Mouse (Mus musculus): ENCODE measurements at regions not wholly inside any gene's neighbourhood (a gene's known extent, or its start where the extent isn't known, plus 50 kb on each side); places are given as distances from the start of the nearest gene placed in this dataset.
"Not testable (repeated sequence)": the region's sequence is repeated elsewhere in the genome, so short reads cannot be mapped to it uniquely, and the experiment has no call there.

- DNase-seq = peak in 1 of 2 experiments; percentile 2
Measured at GRCm38 (mm10) chr1:177382596-177383190, 59.5 kb upstream of the Zbtb18 start.

DNA sequence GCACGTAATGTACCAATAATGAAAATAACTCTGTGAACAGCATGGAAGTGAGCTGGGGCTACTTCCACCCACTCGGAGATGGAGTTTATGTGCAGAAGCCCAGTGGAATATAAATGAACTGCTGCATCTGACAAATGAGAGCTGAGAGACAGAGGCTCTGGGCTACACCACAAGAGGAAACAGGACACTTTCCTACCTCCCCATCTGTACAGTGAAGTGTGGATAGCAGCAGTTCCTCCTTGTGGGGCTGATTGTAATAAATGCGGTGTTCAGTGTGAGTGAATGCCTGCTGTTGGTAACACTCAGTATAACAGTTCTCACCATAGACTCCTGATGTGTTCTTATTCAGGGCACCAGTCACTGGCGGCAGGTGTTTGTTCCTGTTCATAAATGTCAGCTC, 60.0 kb upstream of the Zbtb18 start:
- DNase-seq = no peak

- no peak for DNase-seq
Measured at GRCm38 (mm10) chr1:177378112-177378511, 64.0 kb upstream of the Zbtb18 start.

- DNase-seq = no peak
Measured at GRCm38 (mm10) chr1:177373226-177373825, 68.8 kb upstream of the Zbtb18 start.

- no peak for DNase-seq
Measured at GRCm38 (mm10) chr1:177372066-177372465, 70.1 kb upstream of the Zbtb18 start.

DNA sequence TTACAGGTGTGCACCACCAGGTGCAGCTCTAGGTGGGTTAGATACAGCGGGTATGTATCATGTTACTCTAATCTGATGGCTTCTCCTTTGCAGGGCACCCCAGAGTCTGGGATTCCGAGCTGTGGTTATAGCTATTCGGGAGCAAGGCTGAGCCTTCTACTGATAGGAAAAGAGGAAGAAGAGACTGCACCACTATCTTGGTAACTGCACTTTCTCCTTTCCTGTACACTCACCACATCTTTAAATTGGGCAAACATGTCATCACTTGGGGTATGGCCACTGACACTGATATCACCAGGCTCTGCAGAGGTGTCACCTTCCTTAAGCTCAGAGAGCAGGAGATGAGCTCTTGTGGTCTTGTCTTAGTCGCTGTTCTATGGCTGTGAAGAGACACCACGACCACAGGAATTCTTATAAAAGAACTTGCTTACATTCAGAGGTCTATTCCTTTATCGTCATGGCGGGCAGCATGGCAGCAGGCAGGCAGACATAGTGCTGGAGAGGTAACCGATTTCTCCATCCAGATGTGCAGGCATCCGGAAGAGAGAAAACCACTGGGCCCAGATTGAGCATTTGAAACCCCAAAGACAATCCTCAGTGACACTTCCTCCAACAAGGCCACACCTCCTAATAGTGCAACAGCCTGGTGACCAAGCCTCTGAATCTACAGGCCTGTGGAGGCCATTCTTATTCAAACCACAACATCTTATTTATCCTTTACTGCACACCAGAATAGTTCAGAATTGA, 74.1 kb upstream of the Zbtb18 start:
- DNase-seq = no peak

DNA sequence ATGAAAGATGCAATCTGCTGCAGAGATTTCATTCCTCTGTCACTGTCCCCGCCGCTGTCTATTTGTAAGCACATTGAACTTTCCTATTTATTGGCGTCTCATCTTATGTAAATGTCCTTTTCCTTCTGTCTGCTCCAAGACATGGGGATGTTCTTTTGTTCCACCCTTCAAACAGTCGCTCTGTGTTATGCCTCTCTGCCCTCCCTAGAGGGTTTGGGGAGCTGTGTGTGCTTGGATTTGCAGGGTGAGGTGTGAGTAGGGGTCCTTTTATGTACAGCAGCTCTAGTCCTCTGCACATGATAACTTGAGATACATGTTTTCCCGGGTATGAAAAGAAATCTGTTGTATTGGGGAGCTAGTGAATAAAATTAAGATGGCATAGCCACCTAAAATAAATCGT, 75.2 kb upstream of the Zbtb18 start:
- no peak for DNase-seq

GRCm38 (mm10) chr1:177366475-177366874, 75.7 kb upstream of the Zbtb18 start:
- no peak for DNase-seq

DNA sequence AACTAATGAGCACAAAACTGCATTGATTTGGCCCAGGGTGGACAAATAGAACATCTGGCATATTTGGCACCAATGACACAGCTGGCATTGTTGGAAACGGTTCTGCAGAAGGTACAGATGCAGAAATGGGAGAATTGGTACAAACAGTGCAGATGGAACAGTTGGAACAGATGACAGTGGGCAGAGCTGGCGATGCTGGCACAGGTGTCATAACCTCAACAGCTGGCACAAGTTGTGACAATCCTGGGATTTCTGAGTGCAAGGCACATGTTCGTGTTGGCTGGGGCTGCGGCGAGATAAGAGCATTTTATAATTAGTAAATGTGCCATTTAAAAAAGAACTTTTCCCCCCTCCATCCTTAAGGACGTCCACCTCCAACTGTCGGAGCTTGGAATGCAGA, 77.8 kb upstream of the Zbtb18 start:
- DNase-seq = no peak

- no peak for DNase-seq
Measured at GRCm38 (mm10) chr1:177362398-177362797, 79.8 kb upstream of the Zbtb18 start.

- DNase-seq = no peak
Measured at GRCm38 (mm10) chr1:177348400-177349092, 90.5 kb upstream of the Akt3 start.

GRCm38 (mm10) chr1:177347208-177347607, 89.2 kb upstream of the Akt3 start:
- DNase-seq = no peak

- no peak for DNase-seq
Measured at GRCm38 (mm10) chr1:177346540-177346939, 88.5 kb upstream of the Akt3 start.

DNA sequence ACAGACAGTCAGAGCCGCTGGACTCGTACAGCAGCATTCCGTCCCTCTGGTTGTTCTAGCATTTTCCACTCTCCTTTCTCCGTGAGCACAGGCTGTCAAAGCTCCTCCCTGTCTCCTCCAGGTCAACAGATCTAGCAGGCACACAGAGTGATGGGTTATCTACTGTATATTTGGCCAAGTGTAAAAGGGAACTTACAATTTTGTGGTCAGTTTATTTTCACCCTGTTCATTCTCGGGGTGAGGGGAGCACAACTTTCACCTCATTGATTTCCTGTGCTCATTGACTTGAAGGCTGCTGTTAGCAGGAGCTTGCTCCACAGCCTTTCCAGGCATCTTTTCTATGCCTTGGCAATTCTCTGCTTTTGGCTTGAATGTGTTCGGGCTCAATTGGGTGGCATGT, 87.5 kb upstream of the Akt3 start:
- no peak for DNase-seq

DNA sequence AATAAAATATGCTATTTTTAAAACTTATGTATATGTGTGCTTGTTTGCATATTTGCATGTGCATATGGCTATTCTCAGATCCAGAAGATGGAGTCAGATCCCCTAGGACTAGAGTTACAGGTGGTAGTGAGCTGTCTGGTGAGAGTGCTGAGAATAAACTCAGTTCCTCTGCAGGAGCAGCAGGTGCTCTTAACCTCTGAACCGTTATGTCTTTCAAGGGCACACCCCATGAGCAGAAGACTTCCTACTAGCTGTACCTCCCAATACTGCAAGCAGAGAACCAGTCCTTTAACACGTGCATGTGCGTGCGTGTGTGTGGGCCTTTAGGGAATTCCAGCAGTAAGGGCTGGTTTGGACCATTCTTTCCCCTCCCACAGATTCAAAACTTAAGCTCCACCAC, 85.9 kb upstream of the Akt3 start:
- DNase-seq = no peak

GRCm38 (mm10) chr1:177343121-177343520, 85.1 kb upstream of the Akt3 start:
- DNase-seq = no peak

DNA sequence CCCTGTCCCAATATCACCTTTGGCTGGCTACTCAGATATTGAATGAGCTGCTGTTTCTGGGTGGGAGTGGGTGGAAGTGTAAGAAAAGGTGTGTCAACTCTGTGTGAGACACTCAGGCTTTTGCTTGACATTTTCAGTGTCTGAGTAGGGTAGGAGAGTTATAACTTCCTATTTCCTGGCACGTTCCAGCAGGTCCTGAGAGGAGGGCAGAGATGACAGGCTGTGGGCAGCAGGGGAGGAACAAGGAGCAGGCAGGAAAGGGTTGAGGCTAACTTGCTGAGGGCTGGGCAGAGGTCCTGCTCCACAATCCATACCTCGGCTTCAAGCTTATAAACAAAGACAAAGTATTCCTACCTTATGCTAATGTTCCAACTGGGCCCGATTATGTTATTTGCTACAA, 82.2 kb upstream of the Akt3 start:
- no peak for DNase-seq

DNA sequence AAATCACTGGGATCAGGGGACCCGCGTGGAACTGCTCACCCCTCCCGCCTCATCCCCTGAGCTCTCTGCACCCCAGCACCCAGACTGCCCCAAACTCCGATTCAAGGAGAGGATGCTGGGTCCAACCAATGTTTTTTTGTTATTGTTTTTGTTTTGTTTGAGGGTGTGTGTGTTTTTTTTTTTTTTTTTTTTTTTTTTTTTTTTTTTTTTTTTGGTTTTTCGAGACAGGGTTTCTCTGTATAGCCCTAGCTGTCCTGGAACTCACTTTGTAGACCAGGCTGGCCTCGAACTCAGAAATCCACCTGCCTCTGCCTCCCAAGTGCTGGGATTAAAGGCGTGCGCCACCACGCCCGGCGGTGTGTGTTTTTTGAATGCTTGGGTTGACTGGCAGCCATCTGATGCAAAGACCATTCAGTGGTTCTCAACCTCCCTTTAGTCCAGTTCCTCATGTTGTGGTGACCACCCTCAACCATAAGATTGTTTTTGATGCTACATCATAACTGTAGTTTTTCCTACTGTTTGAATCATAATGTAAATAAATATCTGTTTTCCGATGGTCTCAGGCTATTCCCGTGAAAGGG, 81.3 kb upstream of the Akt3 start:
- DNase-seq = not testable (repeated sequence)

GRCm38 (mm10) chr1:177338466-177339206, 80.6 kb upstream of the Akt3 start:
- DNase-seq = peak; percentile 30 to 42

- no peak for DNase-seq
Measured at GRCm38 (mm10) chr1:177337756-177338155, 79.8 kb upstream of the Akt3 start.

DNA sequence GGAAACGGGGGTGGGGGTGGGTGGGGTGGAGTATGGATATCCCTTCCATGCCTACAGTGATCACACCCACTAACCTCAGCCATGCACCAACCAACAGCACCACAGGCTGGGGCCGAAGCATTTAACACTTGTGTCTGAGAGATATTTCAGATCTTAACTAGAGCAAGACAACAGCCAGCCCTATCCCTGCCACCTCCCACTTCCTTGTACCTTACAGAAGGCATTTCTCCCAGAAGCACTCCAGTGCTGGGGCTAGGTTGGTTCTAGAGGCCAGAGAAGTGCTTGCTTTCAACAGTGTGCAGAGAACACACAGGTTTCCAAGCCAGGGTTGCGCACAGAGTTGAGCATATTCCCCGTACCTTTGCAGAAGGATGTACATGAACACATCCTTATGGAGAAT, 79.1 kb upstream of the Akt3 start:
- no peak for DNase-seq

GRCm38 (mm10) chr1:177336436-177336835, 78.4 kb upstream of the Akt3 start:
- no peak for DNase-seq

- no peak for DNase-seq
Measured at GRCm38 (mm10) chr1:177335961-177336360, 78.0 kb upstream of the Akt3 start.
